Mouse (Mus musculus): ENCODE data around the gene Ubxn10.

Ubxn10 gene

DNA sequence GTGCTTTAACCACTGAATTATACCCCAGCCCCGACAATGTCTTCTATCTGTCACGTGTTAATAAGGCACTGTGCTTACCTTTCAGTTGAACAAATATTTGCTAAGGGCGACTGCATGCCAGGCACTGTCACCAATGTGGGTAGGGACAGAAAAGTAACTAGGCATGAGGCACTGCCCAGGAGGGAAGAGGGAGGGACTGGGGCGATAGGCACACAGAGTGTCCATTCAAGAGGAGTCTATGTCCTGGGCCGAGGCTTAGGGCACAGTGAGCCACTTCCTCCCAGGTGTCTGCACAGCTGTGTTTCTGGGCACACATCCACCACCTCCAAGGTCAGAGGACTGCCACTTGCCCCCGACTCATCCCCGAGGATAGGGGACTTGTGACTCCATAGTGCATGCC lies at the start of gene Ubxn10:
Ubxn10 (minus strand) TSS at position 137 of the 400 bp plus-strand sequence.
- no peak for DNase-seq

DNA sequence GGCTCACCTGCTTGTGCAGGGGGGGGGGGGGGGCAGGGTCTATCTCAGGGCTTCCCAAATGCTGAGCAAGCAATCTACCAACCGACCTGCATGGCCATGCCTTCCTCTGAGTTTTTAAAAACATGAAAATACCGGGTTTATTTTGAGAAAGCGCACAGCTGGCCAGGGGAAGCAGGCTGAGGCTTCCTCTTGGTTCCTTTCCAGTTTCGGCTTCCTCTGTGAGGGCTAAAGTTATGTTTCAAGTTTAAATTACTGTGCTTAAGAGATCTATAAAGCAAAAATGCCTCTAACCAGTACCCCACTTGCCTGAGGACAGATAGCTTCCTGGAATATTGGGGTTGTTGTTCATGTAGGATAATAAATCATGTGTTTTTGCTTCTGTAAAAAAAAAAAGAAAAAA lies 49.2 kb upstream of the Ubxn10 start:
- no peak for DNase-seq

DNA sequence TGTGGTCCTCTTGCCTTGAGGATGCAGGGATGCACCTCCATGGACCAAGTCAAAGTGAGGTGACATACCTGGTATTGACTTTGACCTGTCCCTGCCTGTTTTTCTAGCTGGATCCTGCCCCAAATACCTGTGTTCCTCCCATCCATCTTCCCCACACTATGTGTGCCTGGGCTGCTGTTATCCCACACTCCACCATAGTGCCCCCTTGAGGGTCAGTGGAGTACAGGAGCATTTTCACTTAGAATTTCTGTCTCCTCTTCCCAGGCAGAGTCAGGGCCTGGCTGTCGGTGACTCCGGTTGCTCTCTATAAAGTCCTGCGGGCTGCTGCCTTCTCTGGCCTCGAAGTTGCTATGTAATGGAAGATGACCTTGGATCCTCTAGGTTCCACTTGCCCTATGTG lies 48.8 kb upstream of the Ubxn10 start:
- DNase-seq: no peak

DNA sequence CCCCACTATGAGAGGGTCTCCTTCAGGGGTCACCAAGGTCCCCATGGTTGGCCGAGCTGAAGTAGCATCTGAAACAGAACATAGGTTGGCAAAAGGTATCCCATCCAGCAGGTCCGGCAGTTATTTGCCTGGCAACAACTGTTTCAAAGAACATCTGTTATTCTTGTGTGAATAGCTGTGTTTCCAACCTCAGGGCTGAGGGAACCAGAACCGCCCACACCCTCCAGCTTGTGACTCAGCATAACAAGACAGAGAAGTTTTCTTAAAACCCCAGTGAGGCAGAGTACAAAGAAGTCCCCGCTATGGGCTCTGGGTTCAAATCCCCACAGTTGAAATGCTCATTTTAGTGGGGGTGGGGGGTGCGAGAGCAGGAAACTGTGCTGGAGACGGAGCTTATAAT lies 45.1 kb upstream of the Ubxn10 start:
- DNase-seq: no peak

DNA sequence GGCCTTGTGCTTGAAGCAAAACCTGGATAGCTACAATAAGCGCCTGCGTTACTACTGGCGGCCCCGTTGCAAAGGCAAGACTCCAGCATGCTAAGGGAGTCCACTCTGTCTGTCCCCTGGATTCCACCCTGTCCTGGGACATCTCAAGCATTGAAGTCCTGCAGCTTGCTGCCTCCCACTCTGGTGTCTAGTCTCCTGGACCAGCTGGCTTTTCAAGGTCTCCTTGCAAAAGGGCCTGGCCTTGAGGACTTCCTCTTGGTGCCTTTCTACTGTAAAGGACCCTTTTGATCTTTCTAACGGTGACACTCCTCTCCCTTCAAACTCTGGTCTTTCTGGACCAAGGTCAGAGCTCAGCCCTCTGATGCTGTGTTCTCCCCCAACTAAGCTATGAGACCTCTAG lies 43.3 kb upstream of the Ubxn10 start:
- DNase-seq: no peak

DNA sequence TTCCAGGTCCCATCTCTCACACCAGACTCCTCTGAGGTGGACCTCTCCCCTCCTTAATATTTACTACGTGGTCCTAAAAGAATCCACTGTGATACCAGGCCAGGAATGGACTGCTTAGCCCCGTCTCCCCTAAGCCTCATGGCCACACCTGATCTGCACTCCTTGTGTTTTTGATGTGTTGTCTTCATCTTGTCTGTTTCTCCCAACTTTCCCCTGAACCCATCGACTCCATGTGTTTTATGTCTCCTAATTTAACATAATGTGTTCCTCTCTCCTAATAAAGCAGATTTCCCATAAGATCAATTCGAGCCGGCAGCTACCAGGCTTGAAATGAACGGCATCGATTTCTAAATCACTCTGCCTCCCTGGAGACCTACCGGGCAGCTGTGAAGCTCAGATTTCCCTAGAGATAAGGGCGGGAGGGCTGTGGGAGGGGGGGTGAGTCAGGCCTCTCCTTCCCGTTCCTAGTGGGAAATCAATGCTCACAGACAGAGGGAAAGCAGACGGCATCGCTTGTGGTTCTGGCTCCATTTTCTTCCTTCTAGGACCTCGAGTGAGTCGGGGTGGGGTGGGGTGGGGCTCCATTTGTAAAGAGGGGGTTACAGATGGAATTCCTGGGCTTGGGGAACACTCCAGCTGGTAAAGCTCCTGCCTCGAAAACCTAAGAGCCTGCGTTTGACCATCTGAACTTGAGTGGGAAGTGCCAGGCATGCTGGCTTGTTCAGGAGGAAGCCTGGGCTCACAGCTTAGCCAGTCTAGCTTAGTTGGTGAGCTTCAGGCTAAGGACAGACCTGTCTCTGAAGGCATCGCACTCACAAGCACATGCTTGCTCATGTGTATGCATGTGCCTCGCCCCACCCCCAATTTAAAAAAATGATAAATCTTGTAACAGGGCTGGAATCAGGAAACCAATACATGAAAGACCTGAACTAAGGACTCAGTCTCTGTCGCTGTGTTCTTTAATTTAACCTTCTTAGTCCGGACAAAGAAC lies 40.7 kb upstream of the Ubxn10 start:
- no peak for DNase-seq

DNA sequence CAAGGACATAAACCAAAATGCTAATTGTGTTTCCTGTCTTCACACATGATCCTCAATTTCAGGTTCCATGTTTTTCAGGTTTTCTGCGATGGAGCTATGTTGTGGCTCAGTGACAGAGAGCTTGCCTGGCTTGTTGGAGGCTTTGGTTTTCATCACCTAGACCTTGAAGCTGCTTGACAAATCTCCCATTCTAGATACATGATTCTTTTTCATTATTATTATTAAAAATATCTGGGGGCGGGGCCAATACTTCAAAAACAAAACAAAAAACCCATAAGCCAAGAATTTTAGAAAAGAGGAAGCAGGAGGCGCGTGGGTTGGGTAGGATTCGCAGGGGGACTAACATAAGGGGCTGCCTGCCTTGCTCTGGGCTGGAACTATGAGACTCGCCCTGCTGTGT lies 38.5 kb upstream of the Ubxn10 start, which contains the start of gene Pla2g2d:
Pla2g2d (plus strand) TSS at position 301 of the 400 bp plus-strand sequence.
- no peak for DNase-seq

DNA sequence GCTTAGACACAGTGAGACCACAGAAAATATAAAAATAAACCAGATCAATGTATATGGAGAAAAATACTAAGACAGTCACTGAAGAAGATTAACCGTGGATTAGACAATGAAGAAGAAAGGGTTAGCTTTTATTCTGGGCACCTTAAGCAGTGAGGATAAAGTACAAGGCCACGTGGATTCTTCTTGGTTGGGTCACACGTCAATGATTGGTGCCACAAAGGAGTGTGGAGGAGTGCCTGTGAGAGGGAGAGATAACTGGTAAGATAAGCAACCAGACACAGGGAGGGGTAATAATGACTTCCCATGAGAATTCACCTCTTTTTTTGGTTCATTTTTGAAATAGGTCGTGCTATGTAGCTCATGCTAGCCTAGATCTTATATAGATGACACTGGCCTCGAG lies 35.4 kb upstream of the Ubxn10 start:
- DNase-seq: no peak

DNA sequence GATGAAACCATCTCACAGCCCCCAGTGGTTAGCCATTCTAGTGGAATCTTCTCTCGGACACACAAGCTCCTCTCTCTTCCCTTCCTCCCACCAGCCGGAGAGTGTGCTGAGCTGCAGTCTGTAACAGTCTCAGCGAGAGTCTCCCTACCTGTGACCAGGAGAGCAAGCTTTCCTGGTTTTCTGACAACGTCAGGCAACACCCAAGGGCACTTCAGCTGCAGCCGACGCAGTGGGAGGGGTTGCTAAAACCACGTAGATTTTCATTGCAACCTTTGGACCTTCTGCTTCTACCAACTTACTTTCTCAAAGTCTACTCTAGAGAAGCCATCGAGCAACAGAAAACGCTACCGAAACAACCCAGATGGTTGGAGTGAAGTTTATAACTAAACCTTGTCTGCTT lies 35.0 kb upstream of the Ubxn10 start:
- DNase-seq: no peak

DNA sequence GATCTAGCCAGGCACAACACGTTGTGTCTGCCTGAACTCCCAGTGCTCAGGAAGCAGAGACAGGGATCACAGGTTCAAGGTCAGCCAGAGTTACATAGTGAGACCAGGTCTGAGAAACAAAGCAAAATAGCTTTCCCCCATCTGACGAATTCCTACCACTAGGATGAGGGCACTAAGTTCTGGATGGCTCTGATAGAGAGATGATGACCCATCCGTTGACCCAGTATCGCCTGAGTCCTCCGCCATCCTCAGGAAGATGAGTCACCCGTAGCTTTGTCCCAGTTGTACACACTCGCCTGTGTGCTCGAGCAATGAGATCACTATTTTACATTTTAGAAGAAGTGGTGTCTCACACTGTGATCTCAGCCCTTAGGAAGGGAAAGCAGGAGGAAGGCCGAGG lies 25.3 kb upstream of the Ubxn10 start:
- DNase-seq: no peak

DNA sequence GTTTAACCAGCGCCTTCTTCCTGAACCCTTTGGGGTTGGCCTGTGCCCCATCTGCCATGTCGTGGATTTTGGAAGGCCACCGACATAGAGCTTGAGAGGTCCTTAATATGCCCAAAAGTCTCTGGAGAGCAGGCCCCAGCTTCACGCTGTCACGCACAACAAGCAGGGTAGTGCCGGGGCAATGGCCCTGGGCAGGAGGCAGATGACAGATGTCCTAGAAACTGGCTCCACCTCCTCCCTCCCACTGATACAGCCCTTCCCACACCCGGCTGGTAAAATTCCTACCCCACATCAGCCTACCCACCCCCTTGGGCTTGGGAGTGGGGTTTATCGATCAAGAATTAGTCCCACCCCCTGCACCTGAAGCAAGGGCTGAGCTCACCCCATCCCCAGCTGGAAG lies 20.4 kb upstream of the Ubxn10 start, which contains the start of gene Pla2g2f:
Pla2g2f (minus strand) TSS at position 211 of the 400 bp plus-strand sequence.
- DNase-seq: no peak

DNA sequence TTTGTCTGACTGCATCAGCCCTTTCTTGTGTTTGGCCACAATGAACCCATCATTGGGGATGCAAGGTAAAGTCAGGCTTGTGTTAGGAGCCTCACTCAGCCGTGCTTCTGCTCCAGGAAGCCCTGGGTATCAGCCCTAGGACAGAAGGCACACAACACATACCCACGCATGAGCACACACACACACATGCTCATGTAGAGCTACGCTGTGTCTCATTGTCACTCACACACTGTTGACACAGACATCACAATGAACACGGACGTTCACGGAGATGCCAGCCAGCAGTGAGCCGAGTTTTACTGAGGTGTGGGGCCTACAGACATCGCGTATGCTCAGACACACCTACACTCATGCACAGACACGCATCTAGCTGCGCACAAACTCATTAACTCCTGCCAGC lies 19.0 kb upstream of the Ubxn10 start:
- no peak for DNase-seq

DNA sequence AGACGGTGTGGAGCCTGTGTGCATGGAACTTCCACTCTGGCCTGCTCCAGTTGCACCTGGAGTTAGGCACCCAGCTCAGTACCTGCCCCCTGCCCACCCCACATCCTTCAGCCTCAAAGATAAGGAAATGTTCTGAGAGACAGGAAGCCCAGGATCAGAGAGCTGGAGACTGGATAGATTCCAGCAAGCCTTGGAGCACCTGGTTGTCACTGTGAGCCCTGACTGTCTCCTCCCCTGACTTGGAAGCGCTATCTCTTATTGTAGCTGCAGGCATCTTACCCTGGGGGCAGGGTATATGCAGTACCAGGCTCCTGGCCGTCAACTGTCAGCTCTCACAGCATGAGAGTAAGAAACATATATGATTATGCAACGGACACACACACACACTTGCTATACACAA lies 18.5 kb upstream of the Ubxn10 start:
- no peak for DNase-seq

DNA sequence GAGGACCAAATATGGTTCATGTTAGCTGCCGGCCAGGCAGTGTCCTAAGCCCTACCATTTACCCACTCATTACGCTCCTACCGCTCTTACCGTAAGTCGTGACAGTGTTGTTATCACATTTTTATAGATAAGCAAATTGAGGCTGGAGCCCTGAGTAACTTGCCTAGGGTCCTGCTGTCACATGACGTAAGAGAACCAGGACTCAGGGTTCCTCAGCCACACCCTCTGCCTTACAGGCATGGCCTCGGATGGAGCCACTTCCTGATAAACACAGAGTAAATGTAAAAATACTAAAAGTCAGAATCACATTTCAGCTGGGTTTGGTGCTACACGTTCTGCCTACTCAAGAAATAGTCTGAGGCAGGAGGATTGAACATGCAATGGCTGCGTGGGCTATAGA lies 17.5 kb upstream of the Ubxn10 start:
- DNase-seq: no peak

DNA sequence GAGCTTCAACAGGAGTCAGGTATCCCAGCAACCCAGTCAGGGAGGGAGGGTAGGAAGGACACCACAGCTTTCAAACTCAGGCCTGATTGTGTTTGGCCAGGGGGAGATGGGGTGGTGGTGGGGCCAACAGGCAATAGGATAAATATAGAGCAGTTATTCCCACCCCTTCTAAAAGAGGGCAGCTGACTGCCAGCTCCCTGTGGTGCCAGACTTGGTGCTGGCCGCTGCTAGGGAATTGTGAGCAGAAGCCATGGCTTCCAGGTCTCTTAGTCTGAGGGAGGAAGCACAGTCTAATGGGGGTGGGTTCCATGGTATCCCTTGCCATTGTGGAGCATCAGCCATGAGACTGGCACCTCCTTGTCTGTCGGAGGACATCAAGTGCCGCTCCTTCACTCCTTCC lies 16.6 kb upstream of the Ubxn10 start:
- no peak for DNase-seq

DNA sequence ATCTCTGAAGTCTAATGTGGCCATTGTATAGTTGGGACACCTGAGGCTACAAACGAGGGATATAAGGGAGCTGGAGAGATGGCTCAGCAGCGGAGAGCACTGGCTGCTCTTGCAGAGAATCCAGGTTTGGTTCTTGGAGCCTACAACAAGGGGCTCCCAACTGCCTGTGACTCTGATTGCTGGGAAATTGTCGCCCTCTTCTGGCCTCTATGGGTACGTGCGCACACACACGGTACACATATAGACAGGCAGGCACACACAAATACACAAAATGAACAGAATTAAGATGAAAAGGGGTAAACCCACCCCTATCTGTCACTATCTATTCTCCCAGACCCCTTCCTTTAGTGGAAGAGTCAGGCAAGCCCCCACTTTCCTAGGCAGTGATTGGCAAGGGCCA lies 15.6 kb upstream of the Ubxn10 start:
- no peak for DNase-seq

DNA sequence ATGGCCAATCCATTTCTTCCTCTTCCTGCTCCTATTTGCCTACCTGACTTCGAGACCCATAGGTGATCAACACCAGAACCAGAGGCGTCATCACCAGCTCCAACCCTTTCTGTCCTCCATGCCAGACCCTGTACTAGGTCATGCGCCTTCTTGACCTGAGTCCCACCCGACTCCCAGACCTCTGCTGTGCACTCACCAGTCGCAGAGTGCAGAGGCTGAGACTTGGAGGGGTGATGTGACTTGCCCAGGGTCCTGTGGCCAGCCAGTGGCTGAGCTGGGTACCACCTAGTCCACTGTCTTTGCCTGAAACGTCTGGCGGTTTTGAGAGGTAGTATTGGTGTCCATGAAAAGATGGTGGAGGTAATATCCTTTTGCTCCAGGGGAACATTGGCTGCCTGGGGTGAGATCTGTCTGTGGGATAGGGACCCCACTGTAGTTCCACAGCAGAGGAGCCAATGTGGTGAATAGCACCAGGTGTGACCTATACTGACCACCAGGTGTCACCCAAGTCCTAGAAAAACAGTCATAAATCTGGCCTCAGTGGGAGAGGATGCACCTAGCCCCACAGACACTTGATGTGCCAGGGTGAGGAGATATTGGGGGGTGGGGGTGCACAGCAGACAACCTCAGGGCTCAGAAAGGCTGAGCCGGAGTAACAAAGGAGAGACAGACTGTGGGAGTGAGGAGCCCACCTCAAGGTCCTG lies 11.6 kb upstream of the Ubxn10 start:
- peak; percentile 70 for DNase-seq

DNA sequence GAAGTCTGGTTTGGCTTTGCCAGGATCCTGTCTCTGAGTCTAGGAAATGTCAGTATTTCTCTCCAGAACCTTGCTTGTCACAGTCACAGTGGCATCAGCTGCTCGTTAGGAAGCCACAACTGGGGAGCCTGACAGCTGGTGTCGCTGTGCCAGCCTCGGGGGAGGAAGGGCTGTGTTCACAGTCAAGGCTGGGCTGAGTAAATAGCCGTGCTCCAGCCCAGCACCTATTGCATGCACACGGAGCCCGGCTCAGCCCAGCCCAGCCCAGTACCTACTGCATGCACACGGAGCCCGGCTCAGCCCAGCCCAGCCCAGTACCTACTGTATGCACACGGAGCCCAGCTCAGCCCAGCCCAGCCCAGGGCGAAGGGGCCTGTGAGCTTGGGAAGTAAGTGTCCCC lies 10.9 kb upstream of the Ubxn10 start:
- DNase-seq: peak; percentile 46

DNA sequence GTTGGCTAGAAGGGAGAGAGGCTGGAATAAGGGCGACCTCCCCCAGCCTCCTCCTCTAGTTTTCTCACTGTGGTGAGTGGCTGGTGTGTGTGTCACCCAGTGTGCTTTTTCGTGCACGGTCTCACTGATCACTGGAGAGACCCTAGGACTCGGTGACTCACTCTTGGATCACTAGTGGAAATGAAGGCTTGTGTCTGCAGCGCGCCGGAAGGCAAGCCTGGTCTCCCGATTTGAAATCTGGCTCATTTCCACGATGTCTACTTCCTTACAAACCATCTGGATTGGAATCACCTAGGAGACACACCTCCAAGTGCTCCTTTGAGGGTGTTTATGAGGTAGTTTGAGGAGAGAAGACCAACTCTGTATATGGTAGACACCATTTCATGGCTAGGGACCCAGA lies 9.9 kb upstream of the Ubxn10 start:
- DNase-seq: no peak

DNA sequence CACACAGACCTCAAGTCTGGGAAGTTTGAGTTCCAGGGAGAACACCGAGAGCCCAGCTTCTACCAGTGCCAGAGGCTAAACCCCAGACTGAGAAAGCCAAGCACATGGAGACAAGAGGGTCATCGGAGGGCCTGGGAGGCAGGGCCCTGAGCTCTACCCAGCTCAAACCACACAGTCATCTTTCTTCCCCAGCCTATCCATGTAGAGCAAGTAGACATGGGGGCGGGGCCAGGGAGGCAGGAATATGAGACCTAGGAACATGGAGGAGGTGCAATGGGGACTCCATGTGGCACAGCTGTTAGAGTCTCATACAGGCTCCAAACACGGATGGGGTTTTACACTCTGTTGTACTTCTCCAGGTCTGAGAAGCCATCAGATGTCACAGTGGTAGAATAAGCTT lies 8.9 kb upstream of the Ubxn10 start:
- peak; percentile 53 for DNase-seq

DNA sequence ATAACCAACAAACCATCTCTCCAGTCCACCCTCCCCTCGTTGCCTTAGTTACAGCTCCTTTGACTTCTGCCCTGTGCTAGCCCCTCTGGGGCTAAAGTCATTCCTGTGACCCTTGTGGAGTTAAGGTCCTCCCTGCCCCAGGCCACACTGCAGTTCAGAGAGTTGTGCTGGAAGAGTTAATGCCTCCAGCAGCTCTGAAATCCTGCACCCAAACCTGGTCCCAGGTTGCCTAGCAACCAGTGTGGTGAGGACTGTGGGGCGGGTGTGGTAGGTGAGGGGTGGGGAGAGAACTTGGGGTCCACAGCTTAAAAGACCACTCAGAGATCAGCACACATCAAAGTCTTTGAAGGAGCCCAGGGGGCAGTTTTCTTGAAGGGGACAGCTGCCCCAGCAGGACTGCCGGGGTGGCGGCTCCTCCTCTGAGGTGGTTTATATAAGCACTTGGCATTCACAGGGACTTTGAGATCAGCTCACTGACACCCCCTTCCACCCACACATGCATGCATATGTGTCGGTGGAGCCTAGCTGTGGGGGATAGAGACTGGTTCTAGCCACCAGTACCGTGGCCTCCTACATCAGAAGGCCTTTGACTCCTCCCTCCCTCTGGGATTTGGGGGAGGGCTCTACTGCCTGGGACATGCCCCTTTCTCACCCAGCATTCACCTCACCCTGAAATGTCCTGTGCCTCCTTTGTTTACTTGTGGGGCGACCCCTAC lies 2.3 kb upstream of the Ubxn10 start:
- no peak for DNase-seq

DNA sequence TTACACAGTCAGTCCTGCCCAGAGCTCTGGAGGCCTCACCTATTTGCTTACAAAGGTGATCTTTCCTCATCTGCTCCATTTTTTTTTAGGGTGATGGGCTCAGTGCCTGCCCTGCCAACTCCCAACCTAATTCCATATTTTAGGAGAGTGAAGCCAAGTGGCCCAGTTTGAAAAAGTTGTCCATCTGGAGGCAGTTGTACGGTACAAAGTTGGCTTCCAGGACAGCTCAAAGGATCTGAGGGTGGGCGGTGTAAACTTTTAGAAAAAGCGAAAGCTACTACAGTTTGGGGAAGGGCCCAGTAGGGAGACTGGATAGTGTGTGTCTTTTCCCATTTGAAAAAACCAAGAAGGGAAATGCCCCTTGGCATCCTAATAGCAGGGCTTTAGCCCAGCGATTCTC lies 2.1 kb downstream of the Ubxn10 start:
- DNase-seq: no peak

DNA sequence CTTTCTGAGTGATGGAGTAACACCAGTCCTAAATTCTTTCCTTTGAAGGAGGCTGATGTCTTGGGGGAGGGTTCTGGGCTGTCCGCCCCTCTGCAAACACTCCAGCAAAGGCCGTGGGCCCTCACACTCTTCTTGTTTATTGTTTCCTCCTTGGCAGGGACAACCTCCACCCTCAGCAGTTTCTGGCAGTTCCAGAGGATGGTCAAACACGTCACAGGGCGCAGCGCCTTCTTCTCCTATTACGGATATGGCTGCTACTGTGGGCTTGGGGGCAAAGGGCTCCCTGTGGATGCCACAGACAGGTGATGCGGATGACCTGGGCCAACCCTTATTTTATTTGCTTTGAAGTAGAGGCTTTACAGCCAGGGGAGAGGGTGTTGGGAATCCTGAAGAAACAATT lies 2.9 kb downstream of the Ubxn10 start:
- no peak for DNase-seq
